Mouse (Mus musculus): ENCODE results near the gene Hoxc5. TPM values are rescaled to one million over a fixed set of nuclear protein-coding genes. Genes with fewer than 3 reads are reported as not detected.

Gene Hoxc5
- total RNA-seq, 2 experiments from 2014 or later: 7.9 to 8.0 TPM

- no peak for DNase-seq (ENCODE audit: low spot score in 2 of 2)
Observed at GRCm38 (mm10) chr15:103034043-103034806, 67.0 kb downstream of the Hoxc5 start.

- DNase-seq (ENCODE audit: low spot score in 2 of 2): no peak
Observed at GRCm38 (mm10) chr15:103034807-103035547, 67.7 kb downstream of the Hoxc5 start.

- DNase-seq (ENCODE audit: low spot score in 2 of 2): no peak
Observed at GRCm38 (mm10) chr15:103035548-103035881, 68.3 kb downstream of the Hoxc5 start.

GRCm38 (mm10) chr15:103037579-103037978 lies 70.3 kb downstream of the Hoxc5 start:
- DNase-seq (ENCODE audit: low spot score in 2 of 2): no peak

GRCm38 (mm10) chr15:103038701-103039480 lies 71.6 kb downstream of the Hoxc5 start:
- no peak for DNase-seq (ENCODE audit: low spot score in 2 of 2)

GRCm38 (mm10) chr15:103039609-103040008 lies 72.4 kb downstream of the Hoxc5 start:
- no peak for DNase-seq (ENCODE audit: low spot score in 2 of 2)

GRCm38 (mm10) chr15:103040601-103041000 lies 73.4 kb downstream of the Hoxc5 start:
- no peak for DNase-seq (ENCODE audit: low spot score in 2 of 2)

GRCm38 (mm10) chr15:103041613-103042012 lies 74.4 kb downstream of the Hoxc5 start:
- no peak for DNase-seq (ENCODE audit: low spot score in 2 of 2)

GRCm38 (mm10) chr15:103042209-103042608 lies 75.0 kb downstream of the Hoxc5 start:
- DNase-seq (ENCODE audit: low spot score in 2 of 2): no peak

- no peak for DNase-seq (ENCODE audit: low spot score in 2 of 2)
Observed at GRCm38 (mm10) chr15:103051670-103052069, 84.4 kb downstream of the Hoxc5 start.

GRCm38 (mm10) chr15:103053210-103053609 lies 86.0 kb downstream of the Hoxc5 start:
- no peak for DNase-seq (ENCODE audit: low spot score in 2 of 2)

- DNase-seq (ENCODE audit: low spot score in 2 of 2): no peak
Observed at GRCm38 (mm10) chr15:103056396-103056795, 89.2 kb downstream of the Hoxc5 start.

GRCm38 (mm10) chr15:103058715-103059114 lies 91.5 kb downstream of the Hoxc5 start:
- DNase-seq (ENCODE audit: low spot score in 2 of 2): no peak

- DNase-seq (ENCODE audit: low spot score in 2 of 2): no peak
Observed at GRCm38 (mm10) chr15:103059393-103059992, 92.2 kb downstream of the Hoxc5 start.

GRCm38 (mm10) chr15:103060021-103060340 lies 92.7 kb downstream of the Hoxc5 start:
- no peak for DNase-seq (ENCODE audit: low spot score in 2 of 2)

- DNase-seq (ENCODE audit: low spot score in 2 of 2): peak in 1 of 2 experiments; percentile 18
Observed at GRCm38 (mm10) chr15:103060341-103061130, 93.3 kb downstream of the Hoxc5 start.

GRCm38 (mm10) chr15:103061131-103061825 lies 94.0 kb downstream of the Hoxc5 start:
- DNase-seq (ENCODE audit: low spot score in 2 of 2): peak in 1 of 2 experiments; percentile 15

- no peak for DNase-seq (ENCODE audit: low spot score in 2 of 2)
Observed at GRCm38 (mm10) chr15:103061988-103062387, 94.7 kb downstream of the Hoxc5 start.

GRCm38 (mm10) chr15:103065642-103066041 lies 98.4 kb downstream of the Hoxc5 start:
- DNase-seq (ENCODE audit: low spot score in 2 of 2): no peak
